Mouse (Mus musculus): ENCODE data around the gene Myl6b. TPM values are rescaled to one million over a fixed set of nuclear protein-coding genes. Genes with fewer than 3 reads are reported as not detected.

Myl6b gene
- 2.9 and 4.3 TPM in 2 replicates for polyA plus RNA-seq (2015; fragmentation: Nextera tagmentation; extraction: Ambion mirVana)

DNA sequence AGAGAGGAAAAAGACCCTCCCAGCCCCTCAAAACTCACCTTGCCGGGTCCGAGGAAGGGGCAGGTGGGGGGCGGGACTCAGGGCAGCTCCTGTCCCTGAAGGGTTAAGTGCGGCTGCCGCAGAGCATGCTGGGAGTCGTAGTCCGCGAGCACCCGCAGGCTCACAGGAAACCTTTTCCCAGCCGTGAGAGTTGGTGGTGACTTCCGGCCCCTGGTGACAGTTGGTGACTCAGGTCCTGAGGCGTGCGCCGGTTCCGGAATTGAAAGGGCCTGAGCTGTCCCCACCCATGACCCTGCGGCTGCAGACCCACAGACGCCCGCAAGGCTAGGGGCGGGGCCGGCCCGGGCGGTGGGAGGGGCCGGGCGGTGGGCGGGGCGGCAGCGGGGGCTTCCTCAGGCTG lies at the start of gene Myl6b:
TSS of gene Myl6b (minus strand) at position 96 of the 400 bp plus-strand sequence.
- Histone ChIP-seq H3K9me3 (no peaks in the 10 kb centered on the region), H3K27me3 (no peaks in the 10 kb centered on the region), H3K36me3 (no peaks in the 10 kb centered on the region), H3K9ac (peak within 1 kb of the TSS; percentile 45), H3K4me3 (peak within 1 kb of the TSS; percentile 54), H3K4me1 (peaks cover 22% of the 10 kb centered on the region), H3K27ac (peak within 1 kb of the TSS; percentile 89), H3K4me2 (peak within 1 kb of the TSS; percentile 75)
- peak; percentile 92 for ATAC-seq (ENCODE audit: borderline replicate concordance, extremely low read depth, low FRiP score, low TSS enrichment)
- under 1% methylated on average over 27 of the region's 27 CpGs for WGBS

DNA sequence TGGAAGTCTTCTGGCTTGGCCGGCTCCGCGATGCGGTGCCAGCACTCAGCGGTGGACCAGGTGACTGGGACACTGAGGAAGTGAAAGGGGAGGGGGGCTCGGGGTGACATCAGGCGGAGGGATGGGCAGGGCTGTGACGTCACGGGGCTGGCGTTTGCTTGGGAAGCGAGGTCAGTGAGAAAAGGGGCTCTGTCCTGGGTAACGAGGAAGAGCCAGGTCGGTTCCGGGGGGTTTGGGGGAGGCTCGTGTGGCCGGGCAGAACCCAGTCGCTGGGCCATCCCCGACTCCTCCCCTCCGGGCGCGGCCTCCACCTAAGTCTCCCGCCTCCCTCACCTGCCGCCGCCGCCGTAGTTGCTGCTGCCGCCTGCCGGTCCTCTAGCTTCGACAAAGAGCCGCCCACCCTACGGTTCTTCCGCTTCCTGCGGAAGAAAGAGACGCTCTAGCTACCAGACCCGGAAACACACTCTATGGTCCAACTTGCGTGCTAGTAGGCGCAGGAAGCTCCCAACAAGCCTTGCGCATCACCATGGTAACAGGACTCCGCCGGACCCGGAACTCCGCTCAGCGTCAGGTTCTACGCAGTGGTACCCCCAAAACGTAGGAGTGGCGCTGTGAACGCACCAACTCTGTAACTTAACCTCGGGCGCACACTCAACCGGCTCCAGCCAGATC lies 49.0 kb upstream of the Myl6b start, which contains the start of gene Zc3h10:
TSS of gene Zc3h10 (minus strand) at position 414 of the 672 bp plus-strand sequence.
- H3K36me3 ChIP-seq = peaks cover 32% of the 10 kb centered on the region
- WGBS = under 1% methylated on average over 50 of the region's 50 CpGs
- peak; percentile 90 for ATAC-seq (ENCODE audit: borderline replicate concordance, extremely low read depth, low FRiP score, low TSS enrichment)
- peak within 1 kb of the TSS; percentile 88 for H3K4me3 ChIP-seq
- no peaks in the 10 kb centered on the region for H3K9me3 ChIP-seq
- peaks cover 15% of the 10 kb centered on the region for H3K4me1 ChIP-seq
- peak within 1 kb of the TSS; percentile 88 for H3K4me2 ChIP-seq
- H3K27ac ChIP-seq = peak within 1 kb of the TSS; percentile 93
- H3K9ac ChIP-seq = peak within 1 kb of the TSS; percentile 74
- no peaks in the 10 kb centered on the region for H3K27me3 ChIP-seq

DNA sequence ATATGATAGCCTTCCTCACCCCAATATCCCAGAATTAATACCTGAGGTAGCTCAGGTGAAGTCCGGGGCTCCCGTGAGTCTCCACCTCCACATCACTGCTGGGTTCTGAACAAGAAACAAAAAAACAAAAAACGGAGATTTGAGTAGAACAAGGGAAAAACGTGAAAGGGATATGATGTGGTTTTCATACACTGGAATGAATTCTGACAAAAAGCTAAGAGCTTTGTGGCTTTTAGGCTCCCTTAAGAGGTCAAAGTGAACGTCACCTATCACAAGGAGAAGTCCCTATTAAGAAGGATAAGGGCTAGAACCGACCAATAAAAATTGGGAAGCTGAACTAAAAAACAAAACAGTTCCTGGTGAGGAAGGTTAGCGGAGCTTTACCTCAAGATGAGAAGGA lies 48.3 kb upstream of the Myl6b start:
- H3K4me2 ChIP-seq = peak overlapping the region; percentile 88
- 10% methylated on average over 7 of the region's 7 CpGs for WGBS
- ATAC-seq (ENCODE audit: borderline replicate concordance, extremely low read depth, low FRiP score, low TSS enrichment) = no peak
- H3K27ac ChIP-seq = peak overlapping the region; percentile 93
- peaks cover 15% of the 10 kb centered on the region for H3K4me1 ChIP-seq
- H3K9ac ChIP-seq = peak overlapping the region; percentile 73
- H3K9me3 ChIP-seq = no peaks in the 10 kb centered on the region
- H3K36me3 ChIP-seq = peaks cover 38% of the 10 kb centered on the region
- H3K4me3 ChIP-seq = peak overlapping the region; percentile 88
- no peaks in the 10 kb centered on the region for H3K27me3 ChIP-seq

DNA sequence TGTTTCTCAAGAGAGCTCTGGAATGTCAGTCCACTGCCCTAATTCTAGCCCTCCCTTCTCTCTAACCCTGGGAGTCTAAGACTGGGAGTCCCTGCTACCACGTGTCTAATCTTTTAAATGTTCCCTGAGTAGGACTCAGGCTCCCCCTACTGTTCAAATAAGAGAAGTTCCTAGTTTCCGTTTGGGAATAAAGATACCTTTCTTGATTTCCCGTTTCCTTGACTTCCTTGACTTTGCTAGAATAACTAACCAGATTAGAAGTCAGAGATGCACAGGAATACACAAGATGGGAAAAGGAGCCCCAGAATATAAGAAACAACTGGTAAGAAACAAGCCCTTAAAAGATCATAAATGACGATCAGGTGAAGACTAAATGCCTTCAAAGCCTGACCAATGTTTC lies 47.9 kb upstream of the Myl6b start:
- H3K27me3 ChIP-seq = no peaks in the 10 kb centered on the region
- H3K4me3 ChIP-seq = peak overlapping the region; percentile 88
- peaks cover 15% of the 10 kb centered on the region for H3K4me1 ChIP-seq
- H3K4me2 ChIP-seq = peak overlapping the region; percentile 88
- 10% methylated on average over 4 of the region's 4 CpGs for WGBS
- H3K36me3 ChIP-seq = peaks cover 38% of the 10 kb centered on the region
- no peaks in the 10 kb centered on the region for H3K9me3 ChIP-seq
- peak overlapping the region; percentile 93 for H3K27ac ChIP-seq
- no peak for ATAC-seq (ENCODE audit: borderline replicate concordance, extremely low read depth, low FRiP score, low TSS enrichment)
- peak overlapping the region; percentile 73 for H3K9ac ChIP-seq

- no peak overlapping the region for H3K4me3 ChIP-seq
Measured at GRCm38 (mm10) chr10:128545570-128545898, 47.0 kb upstream of the Myl6b start.

GRCm38 (mm10) chr10:128544674-128545569 lies 46.4 kb upstream of the Myl6b start:
- H3K36me3 ChIP-seq = peaks cover 38% of the 10 kb centered on the region
- 92% methylated on average over 37 of the region's 37 CpGs for WGBS
- H3K9ac ChIP-seq = no peak overlapping the region
- no peak overlapping the region for H3K27ac ChIP-seq
- no peaks in the 10 kb centered on the region for H3K9me3 ChIP-seq
- peaks cover 15% of the 10 kb centered on the region for H3K4me1 ChIP-seq
- no peak for ATAC-seq (ENCODE audit: borderline replicate concordance, extremely low read depth, low FRiP score, low TSS enrichment)
- H3K4me3 ChIP-seq = no peak overlapping the region
- H3K4me2 ChIP-seq = no peak overlapping the region
- H3K27me3 ChIP-seq = no peaks in the 10 kb centered on the region

More at GRCm38 (mm10) chr10:128545570-128545898, 47.0 kb upstream of the Myl6b start:
- no peak overlapping the region for H3K9ac ChIP-seq
- ATAC-seq (ENCODE audit: borderline replicate concordance, extremely low read depth, low FRiP score, low TSS enrichment) = no peak
- 70% methylated on average over 3 of the region's 3 CpGs for WGBS
- peaks cover 38% of the 10 kb centered on the region for H3K36me3 ChIP-seq
- H3K27ac ChIP-seq = 0 out of 2 replicates have a peak overlapping the region, but pooled peaks have one; percentile 21
- H3K4me1 ChIP-seq = peaks cover 15% of the 10 kb centered on the region
- H3K27me3 ChIP-seq = no peaks in the 10 kb centered on the region
- no peaks in the 10 kb centered on the region for H3K9me3 ChIP-seq
- no peak overlapping the region for H3K4me2 ChIP-seq

DNA sequence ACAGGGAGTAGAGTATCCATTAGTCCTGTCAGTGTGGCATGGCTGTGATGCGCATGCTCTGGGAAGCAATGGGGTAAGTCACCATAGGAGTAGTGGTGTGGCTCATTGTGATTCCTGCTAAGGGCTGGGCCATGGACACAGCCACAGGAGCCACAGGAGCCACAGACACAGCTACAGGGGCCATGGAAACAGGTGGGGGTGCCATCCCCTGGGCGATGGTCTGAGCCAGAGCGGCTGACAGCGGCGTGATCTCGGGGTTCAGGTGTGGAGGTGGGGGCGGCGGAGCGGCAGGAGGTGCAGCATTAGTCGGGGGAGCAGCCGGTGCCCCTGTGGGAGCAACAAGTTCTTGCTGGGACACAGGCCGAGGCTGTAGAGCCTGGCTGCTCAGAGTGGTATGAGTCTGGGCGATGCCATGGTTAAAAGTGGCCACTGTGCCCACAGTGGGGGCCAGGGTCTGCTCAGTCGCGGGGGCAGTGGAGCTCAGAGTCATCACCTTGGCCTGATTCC lies 45.7 kb upstream of the Myl6b start:
- no peak for ATAC-seq (ENCODE audit: borderline replicate concordance, extremely low read depth, low FRiP score, low TSS enrichment)
- Histone ChIP-seq H3K4me2 (no peak overlapping the region), H3K36me3 (peaks cover 38% of the 10 kb centered on the region), H3K9me3 (no peaks in the 10 kb centered on the region), H3K27me3 (no peaks in the 10 kb centered on the region), H3K4me1 (peaks cover 15% of the 10 kb centered on the region), H3K27ac (no peak overlapping the region), H3K9ac (no peak overlapping the region), H3K4me3 (no peak overlapping the region)
- 95% methylated on average over 15 of the region's 15 CpGs for WGBS

DNA sequence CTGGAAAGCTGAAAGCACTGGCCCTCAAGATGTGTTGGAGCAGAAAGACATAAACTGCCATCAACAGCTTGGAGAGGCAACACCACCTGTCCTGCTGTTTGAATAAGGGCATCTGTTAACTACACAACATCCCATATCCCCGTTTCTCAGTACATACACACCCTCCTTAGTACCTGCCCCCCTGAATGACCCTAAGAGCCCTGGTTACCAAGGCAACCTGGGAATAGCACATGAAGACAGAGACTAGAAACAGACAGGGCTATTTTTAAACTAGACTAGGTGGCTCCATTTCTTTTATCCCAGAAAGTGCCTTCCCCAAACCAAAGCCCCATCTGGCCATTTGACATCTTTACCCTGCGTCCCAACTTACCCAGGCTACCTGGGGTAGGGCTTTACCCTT lies 44.6 kb upstream of the Myl6b start:
- Histone ChIP-seq H3K27me3 (no peaks in the 10 kb centered on the region), H3K36me3 (peaks cover 38% of the 10 kb centered on the region), H3K4me2 (no peak overlapping the region), H3K4me1 (peaks cover 15% of the 10 kb centered on the region), H3K4me3 (no peak overlapping the region), H3K27ac (no peak overlapping the region), H3K9me3 (no peaks in the 10 kb centered on the region), H3K9ac (no peak overlapping the region)
- no peak for ATAC-seq (ENCODE audit: borderline replicate concordance, extremely low read depth, low FRiP score, low TSS enrichment)
- WGBS = 54% methylated on average over 2 of the region's 2 CpGs

DNA sequence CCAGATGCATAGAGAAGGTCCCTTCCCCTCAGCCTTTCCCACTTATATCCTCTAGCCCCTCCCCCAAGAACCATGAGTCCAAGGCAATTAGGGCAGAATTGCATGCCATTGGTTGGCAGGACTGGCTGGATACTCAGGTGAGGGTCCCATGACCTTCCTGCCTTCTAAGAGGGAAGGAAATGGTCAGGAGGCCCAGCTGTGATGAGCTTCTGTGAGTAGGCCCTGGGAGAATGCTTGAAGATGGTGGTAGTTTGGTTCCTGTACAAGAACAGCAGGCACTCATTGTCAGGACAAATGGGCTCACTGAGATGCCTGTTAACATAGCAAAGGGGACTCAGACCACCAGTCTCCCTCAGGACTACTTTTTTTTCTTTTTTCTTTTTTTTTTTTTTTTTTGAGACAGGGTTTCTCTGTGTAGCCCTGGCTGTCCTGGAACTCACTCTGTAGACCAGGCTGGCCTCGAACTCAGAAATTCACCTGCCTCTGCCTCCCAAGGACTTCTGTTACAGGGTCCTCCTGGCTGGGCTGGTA lies 39.9 kb upstream of the Myl6b start:
- no peaks in the 10 kb centered on the region; the same call in 1 of the 2 replicates for H3K4me1 ChIP-seq
- no peak overlapping the region for H3K9ac ChIP-seq
- no peaks in the 10 kb centered on the region for H3K9me3 ChIP-seq
- H3K27ac ChIP-seq = no peak overlapping the region
- WGBS = 83% methylated on average over 1 of the region's 1 CpGs
- H3K4me2 ChIP-seq = no peak overlapping the region
- H3K36me3 ChIP-seq = peaks cover 15% of the 10 kb centered on the region
- no peak for ATAC-seq (ENCODE audit: borderline replicate concordance, extremely low read depth, low FRiP score, low TSS enrichment)
- no peak overlapping the region for H3K4me3 ChIP-seq
- no peaks in the 10 kb centered on the region for H3K27me3 ChIP-seq

DNA sequence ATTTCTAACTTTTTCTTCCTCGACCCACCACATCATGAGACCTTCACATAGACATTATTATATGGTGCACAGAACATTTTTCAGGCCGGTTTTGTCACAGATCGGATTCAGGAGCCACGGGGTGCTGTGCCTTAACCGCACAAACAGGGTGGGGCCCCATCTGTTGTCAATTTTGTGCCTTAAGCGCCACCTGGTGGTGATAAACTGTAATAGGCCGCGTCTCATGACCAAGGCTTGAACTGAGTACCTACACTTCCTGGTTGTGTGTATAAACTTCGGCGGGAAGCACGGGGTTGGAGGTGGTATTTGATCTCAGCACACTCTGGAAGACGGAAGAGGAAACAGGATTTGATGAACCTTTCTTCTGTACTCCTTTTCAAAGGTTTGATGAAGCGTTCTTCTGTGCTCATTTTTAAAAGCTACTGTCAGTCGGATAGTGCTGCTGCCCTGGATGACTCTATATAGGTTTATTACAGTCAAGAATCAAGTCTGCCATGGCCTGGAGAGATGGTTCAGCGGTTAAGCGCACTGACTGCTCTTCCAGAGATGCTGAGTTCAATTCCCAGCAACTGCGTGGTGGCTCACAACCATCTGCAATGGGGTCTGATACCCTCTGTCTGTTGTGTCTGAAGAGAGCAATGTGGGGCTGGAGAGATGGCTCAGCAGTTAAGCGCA lies 37.9 kb upstream of the Myl6b start:
- no peaks in the 10 kb centered on the region for H3K27me3 ChIP-seq
- 11% methylated on average over 18 of the region's 18 CpGs for WGBS
- H3K4me2 ChIP-seq = peak overlapping the region; percentile 40
- ATAC-seq (ENCODE audit: borderline replicate concordance, extremely low read depth, low FRiP score, low TSS enrichment) = peak; percentile 96
- H3K4me1 ChIP-seq = no peaks in the 10 kb centered on the region; the same call in 1 of the 2 replicates
- peak overlapping the region; percentile 20 for H3K4me3 ChIP-seq
- no peak overlapping the region for H3K9ac ChIP-seq
- peak overlapping the region; percentile 11 for H3K27ac ChIP-seq
- H3K36me3 ChIP-seq = no peaks in the 10 kb centered on the region
- H3K9me3 ChIP-seq = no peaks in the 10 kb centered on the region

DNA sequence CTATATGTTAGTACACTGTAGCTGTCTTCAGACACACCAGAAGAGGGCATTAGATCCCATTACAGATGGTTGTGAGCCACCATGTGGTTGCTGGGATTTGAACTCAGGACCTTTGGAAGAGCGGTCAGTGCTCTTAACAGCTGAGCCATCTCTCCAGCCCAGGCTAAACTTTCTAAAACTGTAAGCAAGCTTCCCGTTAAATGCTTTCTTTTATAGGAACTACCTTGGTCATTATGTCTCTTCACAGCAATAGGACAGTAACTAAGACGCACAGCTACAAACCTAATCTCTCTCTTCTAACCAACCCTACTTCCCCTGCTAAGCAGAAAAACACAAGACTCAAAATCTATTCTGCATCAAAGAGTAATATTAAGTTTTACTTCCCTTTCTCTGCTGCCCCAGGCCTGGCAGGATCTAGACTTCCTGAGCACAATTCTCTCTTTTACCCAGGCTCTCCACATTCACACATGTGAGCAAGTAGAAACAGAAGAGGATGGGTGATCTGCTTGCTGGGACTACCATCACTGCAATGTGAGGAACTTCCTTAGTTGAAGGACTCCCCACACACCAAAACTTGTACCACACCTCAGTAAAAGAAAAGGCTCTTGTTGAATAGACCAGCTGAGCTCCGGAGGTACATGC lies 37.3 kb upstream of the Myl6b start:
- Histone ChIP-seq H3K27me3 (no peaks in the 10 kb centered on the region), H3K9me3 (no peaks in the 10 kb centered on the region), H3K27ac (peak overlapping the region; percentile 9; the same call in 1 of the 2 replicates), H3K4me3 (peak overlapping the region; percentile 20), H3K4me1 (no peaks in the 10 kb centered on the region; the same call in 1 of the 2 replicates), H3K9ac (no peak overlapping the region), H3K4me2 (peak overlapping the region; percentile 40), H3K36me3 (no peaks in the 10 kb centered on the region)
- 68% methylated on average over 4 of the region's 4 CpGs for WGBS
- peak; percentile 25; the same call in 1 of the 2 replicates for ATAC-seq (ENCODE audit: borderline replicate concordance, extremely low read depth, low FRiP score, low TSS enrichment)

Data from lung, embryonic 15.5 days (tissue).